Mouse (Mus musculus): ENCODE results near the gene Gm11492. TPM values are rescaled to one million over a fixed set of nuclear protein-coding genes. Genes with fewer than 3 reads are reported as not detected.

Gm11492 gene
- total and polyA plus RNA-seq, 3 experiments: not detected

GRCm38 (mm10) chr11:87599395-87600089, 33.1 kb downstream of the Gm11492 start:
- no peak for DNase-seq

- DNase-seq: no peak
These were observed 33.9 kb downstream of the Gm11492 start for GRCm38 (mm10) chr11:87600322-87600853.

DNA sequence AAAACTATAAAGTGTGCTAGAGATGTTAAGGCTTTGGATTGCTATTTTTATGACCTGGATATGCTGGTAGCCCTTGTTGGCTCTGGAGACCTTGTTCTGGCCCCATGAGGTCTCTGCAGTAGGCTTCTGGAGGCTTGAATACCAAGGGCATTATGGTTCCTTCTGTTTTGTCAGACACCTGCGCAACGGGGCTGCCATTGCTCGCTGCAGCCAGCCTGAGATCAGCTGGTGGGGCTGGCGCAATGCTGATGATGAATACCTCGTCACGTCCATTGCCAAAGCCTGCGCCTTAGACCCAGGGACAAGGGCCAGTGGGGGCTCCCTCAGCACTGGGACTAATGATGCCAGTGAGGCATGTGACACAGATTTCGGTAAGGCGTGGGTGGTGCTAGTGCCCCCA, 35.8 kb downstream of the Gm11492 start:
- no peak for DNase-seq

DNA sequence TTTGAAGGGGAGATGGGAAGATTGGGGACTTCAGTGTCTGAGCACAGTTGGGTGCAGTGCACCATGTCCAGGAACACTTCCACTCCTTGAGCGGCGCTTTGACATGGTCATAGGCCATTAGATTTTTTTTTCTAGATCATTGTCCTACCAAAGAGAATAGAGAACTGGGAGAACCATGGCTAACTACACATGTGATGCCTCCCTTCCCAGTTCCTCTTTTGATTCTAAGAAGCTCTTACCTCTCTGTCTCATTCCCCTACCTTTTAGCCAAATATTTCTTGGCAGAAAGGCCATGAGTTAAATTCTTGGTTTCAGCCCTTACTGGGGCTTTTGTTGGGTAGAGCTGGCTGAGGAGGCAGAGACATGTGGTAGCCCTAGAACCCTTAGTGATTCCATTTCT, 37.1 kb downstream of the Gm11492 start:
- DNase-seq: no peak

- DNase-seq: no peak
These were observed 42.8 kb downstream of the Gm11492 start for GRCm38 (mm10) chr11:87609264-87609663.

GRCm38 (mm10) chr11:87611547-87611946, 45.1 kb downstream of the Gm11492 start:
- no peak for DNase-seq

- no peak for DNase-seq
These were observed 47.5 kb downstream of the Gm11492 start for GRCm38 (mm10) chr11:87613972-87614371.

GRCm38 (mm10) chr11:87615551-87615950, 49.1 kb downstream of the Gm11492 start:
- DNase-seq: no peak

- no peak for DNase-seq
These were observed 49.5 kb downstream of the Gm11492 start for GRCm38 (mm10) chr11:87615952-87616351.

DNA sequence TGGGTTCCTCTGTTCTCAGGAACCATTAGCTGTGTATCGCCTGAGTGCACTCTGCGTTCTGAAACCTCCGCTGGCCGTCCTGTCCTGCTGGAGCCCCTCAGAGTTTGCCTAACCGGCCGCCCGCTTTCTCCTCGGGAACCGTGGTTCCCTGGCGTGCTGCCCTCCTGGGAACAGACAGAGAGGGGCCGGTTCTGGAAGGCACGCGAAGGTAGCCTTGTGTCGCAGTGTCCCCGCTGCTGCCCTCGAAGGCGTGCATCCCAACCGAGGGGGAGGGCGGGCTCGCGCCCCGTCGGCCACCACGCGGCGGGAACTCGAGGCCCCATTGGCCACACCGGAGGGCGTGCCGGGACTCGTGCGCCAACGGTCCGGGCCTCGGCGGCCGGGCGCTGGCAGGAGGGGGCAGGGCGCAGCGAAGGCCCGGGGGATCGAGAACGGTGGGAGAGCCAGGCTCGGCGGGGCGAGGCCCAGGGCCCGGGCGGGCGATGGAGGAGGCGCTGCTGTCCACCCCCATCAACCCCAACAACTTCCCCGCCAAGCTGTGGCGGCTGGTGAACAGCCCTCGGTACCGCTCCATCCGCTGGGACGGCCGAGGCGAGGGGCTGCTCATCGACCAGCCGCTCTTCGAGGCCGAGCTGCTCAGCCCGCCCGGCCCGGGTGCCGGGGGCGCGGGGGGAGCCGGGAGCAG, 50.5 kb downstream of the Gm11492 start, which contains the start of gene Hsf5:
TSS of gene Hsf5 (plus strand) at position 375 of the 685 bp plus-strand sequence.
- no peak for DNase-seq

DNA sequence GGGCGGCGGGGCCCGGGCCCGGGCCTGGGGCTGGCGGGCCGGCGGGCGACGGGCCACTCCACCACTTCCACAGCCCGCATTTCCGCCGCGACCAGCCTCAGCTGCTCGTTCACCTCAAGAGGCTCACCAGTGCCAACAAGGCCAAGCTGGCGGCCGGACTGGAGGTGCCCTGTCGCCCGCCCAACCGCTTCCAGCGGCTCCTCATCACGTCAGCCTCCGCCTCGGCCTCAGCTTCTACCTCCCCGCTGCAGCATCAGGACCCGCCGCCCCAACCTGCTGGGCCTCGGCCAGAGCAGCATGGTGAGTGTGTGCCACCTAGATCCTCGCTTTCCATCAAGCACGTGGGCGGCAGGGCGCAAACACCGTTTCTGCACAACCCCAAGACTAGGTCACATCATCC, 51.2 kb downstream of the Gm11492 start:
- no peak for DNase-seq

Other genes starting within 250 kb of the Gm11492 start
- 10 to 100 TPM; 21.6 to 28.1 TPM for gene Ppm1e, start 207.6 kb upstream of the Gm11492 start, total RNA-seq (2021)
- gene Ppm1e, start 207.6 kb upstream of the Gm11492 start, polyA plus RNA-seq (2012; rRNA removed): 5.5 and 5.9 TPM in 2 replicates
- gene Rad51c, start 161.7 kb upstream of the Gm11492 start, total RNA-seq (2021): 1 to 10 TPM; 1.6 to 2.2 TPM
- 0.13 and 0.15 TPM in 2 replicates for gene Rad51c, start 161.7 kb upstream of the Gm11492 start, polyA plus RNA-seq (2012; rRNA removed)
- 1 to 10 TPM in 1 of 2 experiments, under 1 TPM in 1; 0.35 to 1.3 TPM for gene Tex14, start 161.6 kb upstream of the Gm11492 start, total RNA-seq (2021)
- gene Tex14, start 161.6 kb upstream of the Gm11492 start, polyA plus RNA-seq (2012; rRNA removed): 0.03 and 0.08 TPM in 2 replicates
- gene Sept4, start 2.2 kb downstream of the Gm11492 start, total RNA-seq (2021): 10 to 100 TPM; 42.0 to 52.8 TPM
- 14.8 and 14.9 TPM in 2 replicates for gene Sept4, start 2.2 kb downstream of the Gm11492 start, polyA plus RNA-seq (2012; rRNA removed)
- 10 to 100 TPM; 24.6 to 31.1 TPM for gene Mtmr4, start 25.5 kb downstream of the Gm11492 start, total RNA-seq (2021)
- 13.0 and 15.2 TPM in 2 replicates for gene Mtmr4, start 25.5 kb downstream of the Gm11492 start, polyA plus RNA-seq (2012; rRNA removed)
- gene Hsf5, start 50.5 kb downstream of the Gm11492 start, total RNA-seq (2021): under 1 TPM in 1 of 2 experiments, not detected in 1; 0.12 TPM
- 0.04 TPM in 1 of 2 replicates, not detected in the other for gene Hsf5, start 50.5 kb downstream of the Gm11492 start, polyA plus RNA-seq (2012; rRNA removed)
- gene Rnf43, start 96.1 kb downstream of the Gm11492 start, total RNA-seq (2021): 1 to 10 TPM; 3.8 to 7.8 TPM
- 5.3 and 6.4 TPM in 2 replicates for gene Rnf43, start 96.1 kb downstream of the Gm11492 start, polyA plus RNA-seq (2012; rRNA removed)
- gene Supt4a, start 170.9 kb downstream of the Gm11492 start, total RNA-seq (2021): 10 to 100 TPM; 43.3 to 74.3 TPM
- 18.5 and 21.4 TPM in 2 replicates for gene Supt4a, start 170.9 kb downstream of the Gm11492 start, polyA plus RNA-seq (2012; rRNA removed)
- gene Tspoap1, start 193.9 kb downstream of the Gm11492 start, total RNA-seq (2021): 1 to 10 TPM; 3.3 to 4.6 TPM
- gene Tspoap1, start 193.9 kb downstream of the Gm11492 start, polyA plus RNA-seq (2012; rRNA removed): 6.6 and 9.7 TPM in 2 replicates
- under 1 TPM in 1 of 2 experiments, not detected in 1; 0.29 TPM for gene Mpo, start 226.9 kb downstream of the Gm11492 start, total RNA-seq (2021)
- not detected in 2 replicates for gene Mpo, start 226.9 kb downstream of the Gm11492 start, polyA plus RNA-seq (2012; rRNA removed)